Mouse (Mus musculus): ENCODE measurements around the gene Wfdc13.

DNA sequence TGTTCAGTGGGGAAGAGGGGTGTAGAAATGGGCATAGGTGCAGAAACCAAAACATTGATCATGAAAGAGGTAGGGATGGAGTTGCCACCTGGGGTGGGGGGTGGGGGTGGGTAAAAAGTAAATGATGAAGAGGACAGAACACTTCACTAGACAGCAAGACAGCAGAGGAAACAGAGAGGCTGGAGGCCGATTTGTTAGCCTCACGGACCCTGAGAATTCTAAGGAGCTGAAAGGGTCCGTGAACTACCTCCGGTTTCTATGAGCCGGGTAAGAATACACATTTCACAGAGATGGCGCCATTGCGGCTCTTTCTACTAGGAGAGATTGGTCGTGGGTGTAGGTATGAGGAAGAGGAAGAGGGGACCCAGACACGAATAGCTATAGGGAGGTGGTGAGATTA lies 28.4 kb upstream of the Wfdc13 start, which contains the start of gene Wfdc9:
- TF ChIP-seq POLR2A (IDR thresholded peaks at IDR 0.05; ENCODE audit: insufficient read depth, low read depth, low read length) (no peak), CTCF (IDR thresholded peaks at IDR 0.05; ENCODE audit: insufficient read depth, low read depth, low read length) (no peak)
